Mouse (Mus musculus): ENCODE measurements around the gene Rbpjl.

DNA sequence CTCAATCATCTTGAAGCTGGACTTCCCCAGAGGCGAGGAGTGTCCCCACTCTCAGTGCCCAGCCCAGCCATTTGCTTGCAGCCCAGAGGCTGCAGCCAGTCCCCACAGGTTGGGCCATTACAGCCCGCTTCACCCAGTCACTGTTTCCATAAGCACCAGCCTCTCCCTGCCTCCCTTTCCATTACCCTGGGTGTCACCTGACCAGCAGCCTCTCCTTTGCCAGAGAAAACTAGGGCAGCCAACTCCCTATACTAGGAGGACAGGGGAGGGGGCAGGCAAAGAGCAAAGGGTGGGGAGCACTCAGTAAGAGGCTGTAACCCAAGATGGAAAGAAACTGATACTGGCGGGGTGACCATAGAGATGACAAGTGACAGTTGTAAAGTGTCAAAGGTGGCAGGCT is 34.0 kb downstream of the Rbpjl start:
- TF ChIP-seq POLR2A (IDR thresholded peaks at IDR 0.05; ENCODE audit: extremely low read depth, insufficient read depth, low read length) (no peak), CTCF (IDR thresholded peaks at IDR 0.05; ENCODE audit: low read depth, low read length) (no peak)

Data from liver, adult 2 months (tissue).